Mouse (Mus musculus): ENCODE data around the gene Stum. TPM values are rescaled to one million over a fixed set of nuclear protein-coding genes. Genes with fewer than 3 reads are reported as not detected.

Gene Stum
- polyA plus RNA-seq, 1 experiment = 0.69 TPM

- DNase-seq = no peak
- Histone ChIP-seq H3K4me1 (ENCODE audit: control insufficient read depth, insufficient read depth, low read length) (no peaks in the 10 kb centered on the region), H3K4me3 (ENCODE audit: insufficient read depth, low read depth, low read length) (no peak overlapping the region), H3K36me3 (ENCODE audit: control insufficient read depth, insufficient read depth, low read length) (no peaks in the 10 kb centered on the region), H3K27me3 (replicated peaks; ENCODE audit: control insufficient read depth, insufficient read depth, low read length) (no peaks in the 10 kb centered on the region), H3K27ac (ENCODE audit: insufficient read depth, low read depth, low read length) (no peak overlapping the region)
- WGBS = 67% methylated on average over 7 of the region's 7 CpGs
- no peak for TF ChIP-seq POLR2A (IDR thresholded peaks at IDR 0.05; ENCODE audit: low read depth, low read length)
- TF ChIP-seq CTCF (conservative IDR thresholded peaks at IDR 0.05; ENCODE audit: insufficient read depth, insufficient read length, low read depth, low read length) = no peak
Measured at GRCm38 (mm10) chr1:180507291-180507791, 24.0 kb upstream of the Stum start.

DNA sequence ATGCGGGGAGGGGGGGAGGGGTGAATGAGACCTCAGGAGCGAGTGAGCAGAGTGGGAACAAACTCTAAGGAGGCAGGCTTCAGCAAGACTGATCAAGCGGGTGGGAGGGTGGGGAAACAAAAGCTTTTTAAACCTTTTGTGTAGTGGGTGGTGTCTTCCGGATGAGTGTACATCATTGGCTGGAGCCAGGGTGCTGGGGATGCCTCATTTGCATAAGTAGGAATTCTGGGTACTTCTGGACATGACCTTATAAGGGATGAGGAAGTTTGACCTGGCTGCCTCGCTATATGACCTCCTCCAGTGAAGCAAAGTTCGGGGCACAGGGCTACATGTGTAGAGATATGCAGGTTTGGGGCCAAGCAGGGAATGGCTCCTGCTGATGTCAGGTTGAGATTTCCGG, 23.0 kb upstream of the Stum start:
- 94% methylated on average over 7 of the region's 7 CpGs for WGBS
- H3K4me1 ChIP-seq (ENCODE audit: control insufficient read depth, insufficient read depth, low read length) = no peaks in the 10 kb centered on the region
- TF ChIP-seq CTCF (conservative IDR thresholded peaks at IDR 0.05; ENCODE audit: insufficient read depth, insufficient read length, low read depth, low read length) (no peak), POLR2A (IDR thresholded peaks at IDR 0.05; ENCODE audit: low read depth, low read length) (no peak)
- no peak overlapping the region for H3K4me3 ChIP-seq (ENCODE audit: insufficient read depth, low read depth, low read length)
- no peaks in the 10 kb centered on the region for H3K36me3 ChIP-seq (ENCODE audit: control insufficient read depth, insufficient read depth, low read length)
- no peak overlapping the region for H3K27ac ChIP-seq (ENCODE audit: insufficient read depth, low read depth, low read length)
- DNase-seq = no peak
- H3K27me3 ChIP-seq (replicated peaks; ENCODE audit: control insufficient read depth, insufficient read depth, low read length) = no peaks in the 10 kb centered on the region

- Histone ChIP-seq H3K4me3 (ENCODE audit: insufficient read depth, low read depth, low read length) (no peak overlapping the region), H3K27ac (ENCODE audit: insufficient read depth, low read depth, low read length) (no peak overlapping the region), H3K4me1 (ENCODE audit: control insufficient read depth, insufficient read depth, low read length) (no peaks in the 10 kb centered on the region), H3K27me3 (replicated peaks; ENCODE audit: control insufficient read depth, insufficient read depth, low read length) (no peaks in the 10 kb centered on the region), H3K36me3 (ENCODE audit: control insufficient read depth, insufficient read depth, low read length) (no peaks in the 10 kb centered on the region)
- no peak for DNase-seq
- 91% methylated on average over 5 of the region's 5 CpGs for WGBS
- TF ChIP-seq CTCF (conservative IDR thresholded peaks at IDR 0.05; ENCODE audit: insufficient read depth, insufficient read length, low read depth, low read length) (no peak), POLR2A (IDR thresholded peaks at IDR 0.05; ENCODE audit: low read depth, low read length) (no peak)
Measured at GRCm38 (mm10) chr1:180504899-180505298, 21.6 kb upstream of the Stum start.

DNA sequence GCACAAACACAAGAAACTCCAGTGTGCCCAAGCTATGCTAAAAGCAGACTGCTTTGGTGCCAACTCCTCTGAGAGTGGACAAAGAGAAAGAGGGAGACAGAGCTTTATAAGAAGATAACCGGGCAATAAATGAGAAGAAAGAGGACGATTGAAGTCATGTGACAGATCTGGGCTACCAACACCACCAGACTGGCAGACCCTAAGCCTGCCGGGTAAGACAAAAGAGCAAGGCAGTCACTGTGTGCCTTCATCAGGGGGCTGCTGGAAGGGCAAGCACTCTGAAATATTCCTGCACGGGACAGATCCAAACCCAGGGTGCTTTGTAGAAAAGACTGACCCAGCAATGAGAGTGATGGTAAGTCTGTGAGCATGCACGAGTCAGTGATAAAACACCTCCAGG, 20.2 kb upstream of the Stum start:
- H3K36me3 ChIP-seq (ENCODE audit: control insufficient read depth, insufficient read depth, low read length) = no peaks in the 10 kb centered on the region
- DNase-seq = no peak
- no peaks in the 10 kb centered on the region for H3K27me3 ChIP-seq (replicated peaks; ENCODE audit: control insufficient read depth, insufficient read depth, low read length)
- H3K27ac ChIP-seq (ENCODE audit: insufficient read depth, low read depth, low read length) = no peak overlapping the region
- H3K4me3 ChIP-seq (ENCODE audit: insufficient read depth, low read depth, low read length) = no peak overlapping the region
- no peak for TF ChIP-seq CTCF (conservative IDR thresholded peaks at IDR 0.05; ENCODE audit: insufficient read depth, insufficient read length, low read depth, low read length)
- no peak for TF ChIP-seq POLR2A (IDR thresholded peaks at IDR 0.05; ENCODE audit: low read depth, low read length)
- H3K4me1 ChIP-seq (ENCODE audit: control insufficient read depth, insufficient read depth, low read length) = no peaks in the 10 kb centered on the region
- WGBS = 66% methylated on average over 5 of the region's 5 CpGs

- Histone ChIP-seq H3K27ac (ENCODE audit: insufficient read depth, low read depth, low read length) (no peak overlapping the region), H3K27me3 (replicated peaks; ENCODE audit: control insufficient read depth, insufficient read depth, low read length) (no peaks in the 10 kb centered on the region), H3K4me1 (ENCODE audit: control insufficient read depth, insufficient read depth, low read length) (no peaks in the 10 kb centered on the region), H3K36me3 (ENCODE audit: control insufficient read depth, insufficient read depth, low read length) (no peaks in the 10 kb centered on the region), H3K4me3 (ENCODE audit: insufficient read depth, low read depth, low read length) (no peak overlapping the region)
- WGBS = 45% methylated on average over 4 of the region's 4 CpGs
- TF ChIP-seq POLR2A (IDR thresholded peaks at IDR 0.05; ENCODE audit: low read depth, low read length) (no peak), CTCF (conservative IDR thresholded peaks at IDR 0.05; ENCODE audit: insufficient read depth, insufficient read length, low read depth, low read length) (no peak)
- no peak for DNase-seq
Measured at GRCm38 (mm10) chr1:180502566-180502965, 19.3 kb upstream of the Stum start.

GRCm38 (mm10) chr1:180500641-180501040, 17.3 kb upstream of the Stum start:
- Histone ChIP-seq H3K36me3 (ENCODE audit: control insufficient read depth, insufficient read depth, low read length) (no peaks in the 10 kb centered on the region), H3K4me3 (ENCODE audit: insufficient read depth, low read depth, low read length) (no peak overlapping the region), H3K27me3 (replicated peaks; ENCODE audit: control insufficient read depth, insufficient read depth, low read length) (no peaks in the 10 kb centered on the region), H3K27ac (ENCODE audit: insufficient read depth, low read depth, low read length) (no peak overlapping the region), H3K4me1 (ENCODE audit: control insufficient read depth, insufficient read depth, low read length) (no peaks in the 10 kb centered on the region)
- TF ChIP-seq POLR2A (IDR thresholded peaks at IDR 0.05; ENCODE audit: low read depth, low read length) (no peak), CTCF (conservative IDR thresholded peaks at IDR 0.05; ENCODE audit: insufficient read depth, insufficient read length, low read depth, low read length) (no peak)
- 94% methylated on average over 5 of the region's 5 CpGs for WGBS
- DNase-seq = no peak

DNA sequence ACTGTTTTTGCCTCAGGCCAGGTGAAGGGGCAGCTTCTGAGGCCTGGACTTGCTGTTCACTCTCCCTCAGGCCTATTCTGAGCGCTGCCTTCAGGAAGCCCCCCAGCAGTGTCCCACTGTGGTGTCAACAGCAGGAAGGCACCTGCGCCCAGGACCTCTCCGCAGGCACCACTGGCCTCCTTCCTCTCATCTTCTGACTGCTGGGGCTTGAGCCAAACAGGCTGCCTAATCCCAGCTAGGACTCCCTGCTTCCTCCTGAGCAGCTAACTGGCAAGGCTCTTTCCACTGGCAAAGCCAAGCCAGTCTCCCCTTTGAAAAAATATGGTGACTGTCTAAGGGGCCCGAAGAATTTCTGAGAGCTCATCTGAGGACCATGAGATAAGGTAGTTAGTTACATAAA, 16.9 kb upstream of the Stum start:
- H3K4me1 ChIP-seq (ENCODE audit: control insufficient read depth, insufficient read depth, low read length) = no peaks in the 10 kb centered on the region
- H3K36me3 ChIP-seq (ENCODE audit: control insufficient read depth, insufficient read depth, low read length) = no peaks in the 10 kb centered on the region
- H3K27ac ChIP-seq (ENCODE audit: insufficient read depth, low read depth, low read length) = no peak overlapping the region
- 85% methylated on average over 4 of the region's 4 CpGs for WGBS
- no peak for DNase-seq
- TF ChIP-seq CTCF (conservative IDR thresholded peaks at IDR 0.05; ENCODE audit: insufficient read depth, insufficient read length, low read depth, low read length) (no peak), POLR2A (IDR thresholded peaks at IDR 0.05; ENCODE audit: low read depth, low read length) (no peak)
- no peaks in the 10 kb centered on the region for H3K27me3 ChIP-seq (replicated peaks; ENCODE audit: control insufficient read depth, insufficient read depth, low read length)
- no peak overlapping the region for H3K4me3 ChIP-seq (ENCODE audit: insufficient read depth, low read depth, low read length)

Measured in kidney, adult 2 months (tissue).